Mouse (Mus musculus) kidney, postnatal 10 days (tissue): ENCODE results near the gene Cdc5l.
"Not testable (repeated sequence)": the region's sequence is repeated elsewhere in the genome, so short reads cannot be mapped to it uniquely, and the experiment has no call there.

Experiments
- DNase-seq: peaks from one replicate; pipeline ENCODE4 v3.0.0; 2021; ENCODE audit warnings: mixed read lengths

Cdc5l gene

GRCm38 (mm10) chr17:45433419-45434261 is at the start of gene Cdc5l:
Gene Cdc5l, minus strand, starts transcription at chr17:45433737.
- DNase-seq: peak; percentile 98

- DNase-seq: no peak
These were observed 46.9 kb upstream of the Cdc5l start for GRCm38 (mm10) chr17:45480429-45480828.

- peak; percentile 87 for DNase-seq
These were observed 44.8 kb upstream of the Cdc5l start for GRCm38 (mm10) chr17:45478234-45478825.

DNA sequence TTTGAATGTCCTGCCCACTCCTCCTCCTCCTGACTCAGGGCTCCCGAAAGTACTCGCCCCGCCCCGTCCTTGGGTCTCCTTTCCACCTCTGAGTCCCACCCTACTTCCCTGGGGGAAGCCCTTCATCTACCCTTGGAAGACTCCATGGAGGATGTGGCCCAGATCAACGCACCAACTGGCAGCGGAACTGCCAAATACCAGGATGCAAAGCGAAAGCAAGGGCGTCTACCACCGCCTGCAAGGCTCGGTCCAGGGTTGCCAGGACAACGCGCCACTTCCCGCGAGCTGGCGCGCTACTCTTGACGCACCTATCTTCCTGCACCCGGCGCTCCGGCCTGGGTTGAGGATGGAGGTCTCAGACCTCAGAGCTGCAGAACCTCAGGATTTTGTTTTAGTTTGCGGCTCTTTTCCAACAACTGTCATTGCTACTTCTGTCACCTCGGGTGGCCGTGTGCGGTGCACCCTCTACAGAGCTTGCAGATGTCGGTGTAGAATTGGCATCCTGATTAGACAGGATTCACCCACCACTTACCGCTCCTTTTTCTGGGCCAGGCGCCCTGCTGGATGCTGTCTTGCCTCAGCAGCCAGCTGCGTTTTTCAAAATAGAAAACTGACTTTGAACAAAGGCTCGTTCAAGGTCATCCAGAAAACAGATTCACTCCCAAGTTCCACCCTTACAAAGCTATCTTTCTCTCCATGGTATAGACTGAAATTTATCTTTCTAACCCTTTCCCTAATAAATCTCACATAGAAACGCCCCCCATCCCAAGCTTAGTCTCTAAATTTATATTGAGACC is 41.3 kb upstream of the Cdc5l start, which contains the start of gene Spats1:
TSS of gene Spats1 (minus strand) at position 747 of the 797 bp plus-strand sequence.
- DNase-seq: peak; percentile 68

GRCm38 (mm10) chr17:45474146-45474545 is 40.6 kb upstream of the Cdc5l start:
- DNase-seq: no peak

- no peak for DNase-seq
These were observed 40.1 kb upstream of the Cdc5l start for GRCm38 (mm10) chr17:45473667-45474066.

DNA sequence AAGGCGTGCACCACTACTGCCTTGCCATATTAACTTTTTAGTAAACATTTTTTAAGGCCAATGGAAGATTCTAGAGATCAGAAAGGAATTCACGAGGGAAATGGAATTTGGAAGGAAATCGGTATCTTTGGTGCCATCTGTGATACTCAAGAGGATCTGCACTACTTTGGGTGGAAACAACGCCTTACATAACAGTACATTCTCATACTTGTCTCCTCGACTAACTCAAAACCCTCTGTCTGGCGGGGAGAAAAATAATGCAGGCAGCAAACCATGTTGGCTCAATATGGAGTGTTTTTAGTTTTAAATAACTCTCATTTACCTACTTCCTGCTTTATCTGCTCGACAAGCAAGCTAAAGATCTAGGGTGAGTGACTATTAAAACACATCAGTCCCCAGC is 37.2 kb upstream of the Cdc5l start:
- no peak for DNase-seq

DNA sequence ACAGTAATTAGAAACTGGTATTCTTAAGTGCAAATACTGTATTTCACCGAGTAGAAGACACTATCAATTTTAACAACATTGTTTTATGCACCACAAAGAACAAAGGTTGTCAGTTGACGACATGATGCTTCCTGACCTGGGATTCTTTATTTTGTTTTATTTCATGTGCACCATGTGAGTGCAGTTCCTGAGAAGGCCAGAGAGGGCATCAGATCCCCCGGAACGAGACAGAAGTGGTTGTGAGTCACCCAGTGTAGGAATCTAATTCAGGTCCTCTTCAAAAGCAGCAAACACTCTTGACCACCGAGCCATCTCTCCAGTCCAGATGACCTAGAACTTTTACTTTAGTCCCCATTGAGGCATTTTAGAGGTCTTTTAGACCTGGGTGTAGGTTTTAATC is 34.8 kb upstream of the Cdc5l start:
- no peak for DNase-seq

DNA sequence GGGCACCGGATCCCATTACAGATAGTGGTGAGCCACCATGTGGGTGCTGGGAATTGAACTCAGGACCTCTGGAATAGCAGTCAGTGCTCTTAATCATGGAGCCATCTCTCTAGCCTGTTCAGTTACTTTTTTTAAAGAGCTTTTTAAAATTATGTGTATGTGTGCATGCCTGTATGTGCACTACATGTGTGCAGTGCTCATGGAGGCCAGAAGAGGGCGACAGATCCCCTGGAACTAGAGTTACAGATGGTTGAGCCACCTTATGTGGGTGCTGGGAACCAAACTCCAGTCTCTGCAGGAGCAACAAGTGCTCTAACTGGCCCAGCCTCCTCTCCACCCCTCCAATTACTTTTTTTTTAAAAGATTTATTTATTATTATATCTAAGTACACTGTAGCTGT is 33.2 kb upstream of the Cdc5l start:
- no peak for DNase-seq

- no peak for DNase-seq
These were observed 30.7 kb upstream of the Cdc5l start for GRCm38 (mm10) chr17:45464255-45464654.

- no peak for DNase-seq
These were observed 29.0 kb upstream of the Cdc5l start for GRCm38 (mm10) chr17:45462506-45462905.

GRCm38 (mm10) chr17:45459062-45459461 is 25.5 kb upstream of the Cdc5l start:
- no peak for DNase-seq

GRCm38 (mm10) chr17:45458516-45458915 is 25.0 kb upstream of the Cdc5l start:
- no peak for DNase-seq

DNA sequence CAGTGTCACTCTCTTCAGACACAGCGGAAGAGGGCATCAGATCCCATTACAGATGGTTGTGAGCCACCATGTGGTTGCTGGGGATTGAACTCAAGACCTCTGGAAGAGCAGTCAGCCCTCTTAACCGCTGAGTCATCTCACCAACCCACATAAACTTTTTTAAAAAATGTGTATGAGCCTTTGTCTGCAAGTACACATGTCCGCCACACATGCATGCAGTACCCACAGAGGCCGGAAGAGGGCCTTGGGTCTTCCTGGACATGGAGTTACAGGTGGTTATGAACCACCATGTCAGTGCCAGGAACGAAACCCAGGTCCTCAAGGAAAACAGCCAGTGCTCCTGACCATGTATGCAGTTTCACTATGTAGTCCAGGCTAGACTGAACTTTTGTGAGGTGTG is 23.9 kb upstream of the Cdc5l start:
- no peak for DNase-seq

- no peak for DNase-seq
These were observed 23.0 kb upstream of the Cdc5l start for GRCm38 (mm10) chr17:45456260-45457152.

DNA sequence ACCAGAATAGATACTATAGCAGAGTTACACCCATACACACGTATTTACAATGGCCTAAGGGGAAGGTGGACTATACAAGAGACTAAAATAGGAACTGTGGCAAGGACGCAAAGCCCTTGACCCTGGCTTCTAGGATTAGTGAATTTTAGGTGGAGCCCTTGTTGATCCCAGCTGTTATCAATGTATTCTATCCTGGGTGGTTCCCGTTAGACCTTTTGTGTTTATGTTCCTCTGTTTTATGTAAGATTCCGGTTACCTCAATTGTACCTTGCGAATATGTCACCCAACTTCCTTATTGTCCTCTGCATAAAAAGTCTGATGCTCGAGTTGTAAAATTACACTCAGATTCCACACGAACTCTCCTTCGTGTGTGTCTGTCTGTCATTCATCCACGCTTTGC is 22.2 kb upstream of the Cdc5l start:
- not testable (repeated sequence) for DNase-seq

DNA sequence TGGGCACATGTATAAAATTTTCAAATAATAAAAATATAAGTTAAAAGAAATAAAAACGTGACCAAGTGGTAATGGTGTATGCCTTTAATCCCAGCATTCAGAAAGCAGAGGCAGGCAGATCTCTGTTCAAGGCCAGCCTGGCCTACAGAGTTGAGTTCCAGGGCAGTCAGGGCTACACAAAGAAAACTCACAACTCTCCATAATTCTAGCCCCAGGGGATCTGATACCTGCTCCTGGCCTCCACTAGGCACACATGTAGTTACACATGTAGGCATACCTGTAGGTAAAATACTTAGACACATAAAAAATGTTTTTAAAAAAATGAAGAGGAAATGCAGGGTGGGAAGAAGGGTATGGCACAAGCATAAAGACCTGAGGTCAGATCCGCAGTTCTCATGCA is 21.3 kb upstream of the Cdc5l start:
- DNase-seq: no peak

- DNase-seq: no peak
These were observed 18.7 kb upstream of the Cdc5l start for GRCm38 (mm10) chr17:45452271-45452670.

GRCm38 (mm10) chr17:45450153-45450552 is 16.6 kb upstream of the Cdc5l start:
- DNase-seq: no peak

- DNase-seq: no peak
These were observed 16.0 kb upstream of the Cdc5l start for GRCm38 (mm10) chr17:45449586-45449985.

DNA sequence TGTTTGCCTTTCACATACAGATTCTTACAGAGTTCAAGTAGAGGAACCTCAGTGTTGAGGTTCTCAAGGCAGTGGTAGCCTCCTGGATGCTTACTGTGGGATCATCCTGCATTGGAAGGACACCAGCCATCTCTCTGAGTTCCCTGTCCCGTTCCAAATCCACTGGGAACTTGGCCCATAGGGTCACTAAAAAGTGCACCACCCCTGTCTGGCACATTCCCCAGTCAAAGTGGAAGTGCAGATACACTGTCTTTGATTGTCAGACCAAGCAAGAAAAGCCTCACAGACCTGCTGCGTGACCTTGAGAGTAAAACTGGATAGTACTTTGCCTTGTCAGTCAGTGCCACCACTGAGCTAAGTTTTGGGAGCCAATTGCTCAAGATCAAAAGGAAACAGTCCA is 13.5 kb upstream of the Cdc5l start:
- no peak for DNase-seq

DNA sequence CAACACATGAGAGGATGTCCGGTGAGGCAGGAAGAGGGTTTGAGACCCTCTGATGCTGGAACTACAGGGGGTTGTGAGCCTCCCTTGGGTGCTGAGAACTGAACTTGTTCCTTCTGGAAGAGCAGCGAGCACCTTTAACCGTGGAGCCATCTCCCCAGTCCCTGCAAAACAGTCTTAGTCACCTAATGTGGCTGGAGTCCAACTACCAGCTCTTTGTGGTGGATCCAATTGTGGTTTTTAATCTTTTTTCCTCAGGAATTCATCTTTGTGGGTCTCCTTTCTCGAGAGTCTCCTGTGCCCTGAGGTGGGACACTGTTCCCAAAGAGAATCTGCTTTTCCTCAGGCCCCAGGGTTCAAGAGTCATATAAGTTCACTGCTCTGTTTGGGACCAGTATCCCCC is 12.4 kb upstream of the Cdc5l start:
- no peak for DNase-seq

DNA sequence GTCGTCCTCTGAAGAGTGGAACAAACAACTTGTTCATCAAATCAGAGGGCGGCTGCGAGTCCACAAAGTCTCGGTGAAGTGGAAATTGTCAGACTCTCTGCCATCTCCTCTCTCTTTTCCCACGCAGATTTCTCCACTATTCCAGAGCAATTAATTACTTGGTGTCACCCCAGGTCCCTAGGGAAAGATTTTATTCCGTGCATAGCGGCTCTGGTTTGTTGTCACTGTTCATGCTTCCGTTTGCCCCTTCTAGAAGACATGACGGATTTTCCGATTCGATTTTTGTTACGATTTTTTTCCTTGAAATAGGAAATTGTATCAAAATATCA is 689 bp upstream of the Cdc5l start:
- no peak for DNase-seq
